Mouse (Mus musculus) CD4-positive helper T cell, adult 2 months (primary cell): ENCODE data around the gene Casd1.

ENCODE experiments used
- DNase-seq: peaks from one replicate; pipeline ENCODE4 v3.0.0-alpha.2; 2012; ENCODE audit warnings: low read depth, missing footprints, low spot score

The Casd1 gene

GRCm38 (mm10) chr6:4600658-4601296 lies at the start of gene Casd1:
TSS of gene Casd1 (plus strand) at chr6:4600839.
- peak; percentile 77 for DNase-seq

- no peak for DNase-seq
These were observed 45.3 kb upstream of the Casd1 start for GRCm38 (mm10) chr6:4555366-4555765.

GRCm38 (mm10) chr6:4557086-4557485 lies 43.6 kb upstream of the Casd1 start:
- no peak for DNase-seq

GRCm38 (mm10) chr6:4557678-4558077 lies 43.0 kb upstream of the Casd1 start:
- DNase-seq = no peak

GRCm38 (mm10) chr6:4561156-4561555 lies 39.5 kb upstream of the Casd1 start:
- DNase-seq = no peak

- no peak for DNase-seq
These were observed 39.0 kb upstream of the Casd1 start for GRCm38 (mm10) chr6:4561621-4562020.

- DNase-seq = no peak
These were observed 38.2 kb upstream of the Casd1 start for GRCm38 (mm10) chr6:4562401-4562800.

GRCm38 (mm10) chr6:4563477-4563876 lies 37.2 kb upstream of the Casd1 start:
- no peak for DNase-seq

- no peak for DNase-seq
These were observed 30.2 kb upstream of the Casd1 start for GRCm38 (mm10) chr6:4570412-4570811.

GRCm38 (mm10) chr6:4577756-4578155 lies 22.9 kb upstream of the Casd1 start:
- DNase-seq = no peak

GRCm38 (mm10) chr6:4578343-4578742 lies 22.3 kb upstream of the Casd1 start:
- DNase-seq = no peak

GRCm38 (mm10) chr6:4579620-4580019 lies 21.0 kb upstream of the Casd1 start:
- DNase-seq = no peak

- DNase-seq = no peak
These were observed 17.2 kb upstream of the Casd1 start for GRCm38 (mm10) chr6:4583485-4583884.

- DNase-seq = no peak
These were observed 12.7 kb upstream of the Casd1 start for GRCm38 (mm10) chr6:4587946-4588345.

GRCm38 (mm10) chr6:4588722-4589121 lies 11.9 kb upstream of the Casd1 start:
- DNase-seq = no peak

- DNase-seq = no peak
These were observed 10.6 kb upstream of the Casd1 start for GRCm38 (mm10) chr6:4590089-4590488.

GRCm38 (mm10) chr6:4597711-4598110 lies 2.9 kb upstream of the Casd1 start:
- DNase-seq = no peak

- no peak for DNase-seq
These were observed 468 bp upstream of the Casd1 start for GRCm38 (mm10) chr6:4600085-4600657.

- DNase-seq = peak; percentile 50
These were observed 775 bp downstream of the Casd1 start for GRCm38 (mm10) chr6:4601297-4601931.

GRCm38 (mm10) chr6:4602012-4602411 lies 1.4 kb downstream of the Casd1 start:
- DNase-seq = no peak

GRCm38 (mm10) chr6:4606394-4606793 lies 5.8 kb downstream of the Casd1 start:
- no peak for DNase-seq

- no peak for DNase-seq
These were observed 9.7 kb downstream of the Casd1 start for GRCm38 (mm10) chr6:4610216-4610896.

GRCm38 (mm10) chr6:4611853-4612252 lies 11.2 kb downstream of the Casd1 start:
- no peak for DNase-seq
